Mouse (Mus musculus) olfactory bulb, adult 2 months (tissue): ENCODE results near the gene Calcrl.

Experiments
- CTCF ChIP-seq: fragments of 200-500 bp; IDR thresholded peaks from 2 replicates; pipeline ENCODE4 v1.5.1; 2012; ENCODE audit warnings: low read depth, mild to moderate bottlenecking, low read length, moderate library complexity; ENCODE audit not compliant: insufficient read depth
- POLR2A ChIP-seq: fragments of 200-500 bp; IDR thresholded peaks from 2 replicates; pipeline ENCODE4 v1.6.1; 2012; ENCODE audit warnings: mild to moderate bottlenecking, low read depth, low read length, moderate library complexity; ENCODE audit not compliant: insufficient read depth

DNA sequence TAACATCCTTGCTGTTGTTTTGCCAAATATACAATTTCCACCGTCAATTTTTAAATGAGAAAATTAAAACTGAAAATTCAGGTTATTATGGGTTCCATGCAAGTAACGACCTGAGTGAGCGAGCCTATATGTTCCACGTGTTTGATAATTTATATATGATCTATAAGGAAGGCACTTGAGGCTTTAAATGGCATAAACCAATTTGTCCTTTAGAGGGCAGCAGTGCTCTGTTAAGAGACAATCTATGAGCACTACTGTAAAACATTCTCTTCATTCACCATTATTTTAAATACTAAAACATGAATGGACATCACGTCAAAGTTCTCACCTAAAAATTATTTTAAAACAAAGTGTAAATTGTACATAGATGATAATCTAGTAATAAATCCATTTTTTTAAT, 28.8 kb upstream of the Calcrl start:
- TF ChIP-seq CTCF (no peak), POLR2A (no peak)
